Comparison of ENCODE assay signal across 9 mouse cellular contexts in genomic region chr16:13532840-13533239, GRCm38 (mm10).
DNase-seq lines count a peak whose midpoint lies in the region; ATAC-seq and TF ChIP-seq lines count a peak whose summit lies in the region.
"Had no signal": no experiment of that assay in that cellular context is flagged by ENCODE, and none has a peak within 500 bp of the region (broad histone marks: within the 10 kb centered on the region; RNA-seq: fewer than 3 reads in every experiment).

No protein-coding gene starts in this region.

- H3K79me2 ChIP-seq in heart, adult 2 months (replicated peaks; ENCODE audit: control insufficient read depth, insufficient read depth, low read length) = no peaks in the 10 kb centered on the region

- ATAC-seq in heart, embryonic 11.5 days (replicated peaks; ENCODE audit: insufficient number of reproducible peaks, low FRiP score, low TSS enrichment) = no peak
- peak; percentile 55; the same call in 1 of the 2 replicates for ATAC-seq in intestine, embryonic 16.5 days
- peak; percentile 43; the same call in 1 of the 2 replicates for ATAC-seq in stomach, postnatal 0 days (ENCODE audit: low FRiP score, low TSS enrichment)
- ATAC-seq in midbrain, embryonic 13.5 days = no peak

- TF ChIP-seq CTCF in heart, adult 2 months (IDR thresholded peaks at IDR 0.05) = peak; percentile 84
- peak; percentile 82 for TF ChIP-seq CTCF in stomach, postnatal 0 days (IDR thresholded peaks at IDR 0.05; ENCODE audit: low read depth)

- no peaks in the 10 kb centered on the region for H3K4me1 ChIP-seq in heart, adult 2 months (ENCODE audit: control insufficient read depth, insufficient read depth, low read length)
- H3K4me1 ChIP-seq in heart, embryonic 11.5 days (ENCODE audit: control insufficient read depth, insufficient read depth, low read length) = no peaks in the 10 kb centered on the region
- no peaks in the 10 kb centered on the region for H3K4me1 ChIP-seq in intestine, embryonic 16.5 days (ENCODE audit: control insufficient read depth, insufficient read depth, low read length)
- H3K4me1 ChIP-seq in stomach, postnatal 0 days (replicated peaks; ENCODE audit: control insufficient read depth, insufficient read depth) = no peaks in the 10 kb centered on the region
- H3K4me1 ChIP-seq in midbrain, embryonic 13.5 days (replicated peaks) = no peaks in the 10 kb centered on the region
- H3K4me1 ChIP-seq: neural tube, embryonic 12.5 days had no signal

- TF ChIP-seq EP300 in heart, adult 2 months (IDR thresholded peaks at IDR 0.05; ENCODE audit: insufficient read depth, low read depth, low read length) = no peak
- no peak for TF ChIP-seq EP300 in stomach, postnatal 0 days (optimal IDR thresholded peaks at IDR 0.05)

- H3K4me3 ChIP-seq in heart, adult 2 months = no peak overlapping the region
- H3K4me3 ChIP-seq in heart, embryonic 11.5 days (ENCODE audit: low read depth, low read length) = no peak overlapping the region
- H3K4me3 ChIP-seq in intestine, embryonic 16.5 days (ENCODE audit: low read length) = no peak overlapping the region
- no peak overlapping the region for H3K4me3 ChIP-seq in stomach, postnatal 0 days (ENCODE audit: low read depth, low read length)
- no peak overlapping the region for H3K4me3 ChIP-seq in midbrain, embryonic 13.5 days (replicated peaks)
- H3K4me3 ChIP-seq: neural tube, embryonic 12.5 days had no signal

- no peak overlapping the region for H3K4me2 ChIP-seq in heart, embryonic 11.5 days
- no peak overlapping the region for H3K4me2 ChIP-seq in intestine, embryonic 16.5 days (ENCODE audit: low read depth, low read length)
- H3K4me2 ChIP-seq in stomach, postnatal 0 days (replicated peaks; ENCODE audit: low read depth) = no peak overlapping the region
- no peak overlapping the region for H3K4me2 ChIP-seq in midbrain, embryonic 13.5 days (replicated peaks)
- H3K4me2 ChIP-seq: neural tube, embryonic 12.5 days had no signal

- no peak for TF ChIP-seq POLR2A in heart, adult 2 months (IDR thresholded peaks at IDR 0.05; ENCODE audit: insufficient read depth, low read depth, low read length)

- intact Hi-C loops in heart, adult 2 months (cut with DNase I) = loop anchor here (2.0 to 10.0 kb wide), 4 partner anchors 50 to 418 kb away; partner anchors contain the start of gene Pla2g10

- no peak overlapping the region for H3K9ac ChIP-seq in heart, adult 2 months (ENCODE audit: low read depth, low read length)
- H3K9ac ChIP-seq in heart, embryonic 11.5 days (ENCODE audit: low read depth, low read length) = no peak overlapping the region
- H3K9ac ChIP-seq in intestine, embryonic 16.5 days (ENCODE audit: low read depth, low read length) = no peak overlapping the region
- H3K9ac ChIP-seq in stomach, postnatal 0 days (ENCODE audit: low read length) = no peak overlapping the region
- H3K9ac ChIP-seq in midbrain, embryonic 13.5 days (replicated peaks) = no peak overlapping the region
- H3K9ac ChIP-seq: neural tube, embryonic 12.5 days had no signal

- no peaks in the 10 kb centered on the region for H3K36me3 ChIP-seq in heart, adult 2 months (ENCODE audit: control insufficient read depth, insufficient read depth, low read length)
- peaks cover 2% of the 10 kb centered on the region; the same call in 1 of the 2 replicates for H3K36me3 ChIP-seq in heart, embryonic 11.5 days (ENCODE audit: control insufficient read depth, insufficient read depth, low read length)
- H3K36me3 ChIP-seq in intestine, embryonic 16.5 days (ENCODE audit: control insufficient read depth, insufficient read depth, low read length) = no peaks in the 10 kb centered on the region
- no peaks in the 10 kb centered on the region for H3K36me3 ChIP-seq in stomach, postnatal 0 days (ENCODE audit: control insufficient read depth, insufficient read depth, low read length)
- H3K36me3 ChIP-seq in midbrain, embryonic 13.5 days = no peaks in the 10 kb centered on the region; the same call in 1 of the 2 replicates
- H3K36me3 ChIP-seq: neural tube, embryonic 12.5 days had no signal

- DNase-seq in heart, adult 2 months = no peak
- DNase-seq in urinary bladder, postnatal 14 days (ENCODE audit: low spot score) = peak; percentile 31
- DNase-seq in urinary bladder, postnatal 4 days (ENCODE audit: low spot score in 2 of 2) = no peak
- DNase-seq in stomach, postnatal 0 days (ENCODE audit: low spot score) = peak; percentile 41
- DNase-seq in testis, postnatal 10 days (ENCODE audit: low spot score) = no peak

- H3K9me3 ChIP-seq in heart, embryonic 11.5 days (replicated peaks; ENCODE audit: control insufficient read depth, low read length) = no peaks in the 10 kb centered on the region
- H3K9me3 ChIP-seq in intestine, embryonic 16.5 days (ENCODE audit: control insufficient read depth, low read length) = no peaks in the 10 kb centered on the region
- no peaks in the 10 kb centered on the region for H3K9me3 ChIP-seq in stomach, postnatal 0 days (ENCODE audit: control insufficient read depth, low read length)
- no peaks in the 10 kb centered on the region for H3K9me3 ChIP-seq in midbrain, embryonic 13.5 days
- H3K9me3 ChIP-seq: neural tube, embryonic 12.5 days had no signal

- H3K27me3 ChIP-seq in heart, adult 2 months (ENCODE audit: control insufficient read depth, insufficient read depth, low read length) = no peaks in the 10 kb centered on the region
- no peaks in the 10 kb centered on the region for H3K27me3 ChIP-seq in heart, embryonic 11.5 days (ENCODE audit: control insufficient read depth, insufficient read depth, low read length)
- no peaks in the 10 kb centered on the region for H3K27me3 ChIP-seq in intestine, embryonic 16.5 days (replicated peaks; ENCODE audit: control insufficient read depth, insufficient read depth, low read length)
- H3K27me3 ChIP-seq in stomach, postnatal 0 days (ENCODE audit: control insufficient read depth, insufficient read depth, low read length) = no peaks in the 10 kb centered on the region
- H3K27me3 ChIP-seq in midbrain, embryonic 13.5 days = no peaks in the 10 kb centered on the region
- H3K27me3 ChIP-seq: neural tube, embryonic 12.5 days had no signal

- H3K27ac ChIP-seq in heart, adult 2 months = no peak overlapping the region
- no peak overlapping the region for H3K27ac ChIP-seq in heart, embryonic 11.5 days (ENCODE audit: low read depth, low read length)
- H3K27ac ChIP-seq in intestine, embryonic 16.5 days (ENCODE audit: low read length) = no peak overlapping the region
- no peak overlapping the region for H3K27ac ChIP-seq in stomach, postnatal 0 days (replicated peaks)
- H3K27ac ChIP-seq in midbrain, embryonic 13.5 days = no peak overlapping the region
- H3K27ac ChIP-seq: neural tube, embryonic 12.5 days had no signal

Comparison
In these comparisons a context has a peak if more than half of its experiments do, and no peak if none do; other contexts are left out.
1. DNase-seq: peak in urinary bladder, postnatal 14 days (single experiment) and stomach, postnatal 0 days (single experiment); none in heart, adult 2 months (0 of 2), urinary bladder, postnatal 4 days (0 of 2) and testis, postnatal 10 days (single experiment).
2. ATAC-seq: peak in intestine, embryonic 16.5 days (single experiment) and stomach, postnatal 0 days (single experiment); none in heart, embryonic 11.5 days (single experiment) and midbrain, embryonic 13.5 days (single experiment).